Mouse (Mus musculus) neural tube, embryonic 13.5 days (tissue): ENCODE results near the gene Olfr412. TPM values are rescaled to one million over a fixed set of nuclear protein-coding genes. Genes with fewer than 3 reads are reported as not detected.

Experiments
- ATAC-seq: fragments of 200-750 bp; cut with Nextera tagmentation; 2 replicates; pipeline ENCODE4 v1.8.0; 2017; ENCODE audit warnings: low read depth, mild to moderate bottlenecking, moderate TSS enrichment, moderate library complexity
- H3K27ac ChIP-seq: fragments of 300-500 bp; sonication (generic); replicated peaks from 2 replicates; pipeline ENCODE4 v1.5.1; 2015; ENCODE audit warnings: moderate library complexity, mild to moderate bottlenecking, inconsistent platforms
- H3K27me3 ChIP-seq: fragments of 300-500 bp; sonication (generic); 2 replicates; pipeline ENCODE4 v1.6.1; 2015; ENCODE audit warnings: mild to moderate bottlenecking, inconsistent platforms
- H3K36me3 ChIP-seq: fragments of 300-500 bp; sonication (generic); 2 replicates; pipeline ENCODE4 v1.6.1; 2015; ENCODE audit warnings: mild to moderate bottlenecking, inconsistent platforms
- H3K4me1 ChIP-seq: fragments of 300-500 bp; sonication (generic); replicated peaks from 2 replicates; pipeline ENCODE4 v1.6.1; 2015; ENCODE audit warnings: inconsistent platforms
- H3K4me2 ChIP-seq: fragments of 300-500 bp; sonication (generic); 2 replicates; pipeline ENCODE4 v1.6.1; 2015; ENCODE audit warnings: inconsistent platforms, mild to moderate bottlenecking, moderate library complexity
- H3K4me3 ChIP-seq: fragments of 300-500 bp; sonication (generic); 2 replicates; pipeline ENCODE4 v1.5.1; 2015; ENCODE audit warnings: mild to moderate bottlenecking, inconsistent platforms
- H3K9ac ChIP-seq: fragments of 300-500 bp; sonication (generic); 2 replicates; pipeline ENCODE4 v1.6.1; 2015; ENCODE audit warnings: moderate library complexity, mild to moderate bottlenecking, inconsistent platforms
- H3K9me3 ChIP-seq: fragments of 300-500 bp; sonication (generic); 2 replicates; pipeline ENCODE4 v1.6.1; 2016; ENCODE audit warnings: inconsistent platforms
- WGBS: fragments of 180-500 bp; shearing (Covaris S2); methylation state at CpG from one replicate; pipeline ENCODE4 v1.1.7; 2015; 5-methylcytosine and 5-hydroxymethylcytosine counted together
- polyA plus RNA-seq: library from polyadenylated mRNA; unstranded; fragments of >200 nt; fragmentation: Nextera tagmentation; extraction: Ambion mirVana; gene quantifications from 2 replicates; pipeline ENCODE4 v1.2.1, GENCODE M21; 2015

Olfr412 gene
- polyA plus RNA-seq, 1 experiment from 2014 or later, result not detected

DNA sequence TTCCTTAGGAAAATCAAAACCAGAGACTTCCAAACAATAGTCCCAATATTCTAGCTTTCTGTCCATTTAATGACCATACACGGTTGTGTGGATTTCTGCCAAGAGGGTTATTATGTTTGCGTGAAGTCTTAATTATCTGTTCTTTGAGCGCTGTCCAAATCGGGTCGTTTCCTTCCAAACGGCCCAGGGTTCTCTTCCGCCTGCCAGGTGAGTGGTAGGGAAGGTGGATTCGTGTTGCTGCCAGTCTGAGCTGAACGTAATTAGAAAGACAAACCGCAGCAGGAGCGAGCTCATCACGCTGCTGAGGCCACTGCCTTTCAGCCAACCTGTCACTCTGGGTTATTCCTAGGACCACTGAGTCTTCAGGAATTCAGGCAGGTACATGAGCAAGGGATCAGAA lies 53.9 kb downstream of the Olfr412 start:
- WGBS, result 77% methylated on average over 12 of the region's 12 CpGs
- no peak overlapping the region for H3K9ac ChIP-seq
- H3K36me3 ChIP-seq, result 0 out of 2 replicates have a peak, but pooled peaks cover 10% of the 10 kb centered on the region
- no peak overlapping the region for H3K4me3 ChIP-seq
- H3K4me1 ChIP-seq, result peaks cover 3% of the 10 kb centered on the region; the same call in 1 of the 2 replicates
- H3K27ac ChIP-seq, result no peak overlapping the region
- no peak for ATAC-seq
- H3K4me2 ChIP-seq, result no peak overlapping the region
- no peaks in the 10 kb centered on the region for H3K27me3 ChIP-seq
- no peaks in the 10 kb centered on the region for H3K9me3 ChIP-seq

Other genes starting within 250 kb of the Olfr412 start
- gene Olfr401, start 248.4 kb upstream of the Olfr412 start, polyA plus RNA-seq, result not detected in 2 replicates
- gene Olfr402, start 208.5 kb upstream of the Olfr412 start, polyA plus RNA-seq, result not detected in 2 replicates
- not detected in 2 replicates for gene Olfr403, start 175.8 kb upstream of the Olfr412 start, polyA plus RNA-seq
- not detected in 2 replicates for gene Olfr43, start 150.7 kb upstream of the Olfr412 start, polyA plus RNA-seq
- not detected in 2 replicates for gene Olfr406, start 102.3 kb upstream of the Olfr412 start, polyA plus RNA-seq
- gene Olfr59, start 78.3 kb upstream of the Olfr412 start, polyA plus RNA-seq, result not detected in 2 replicates
- not detected in 2 replicates for gene Olfr410, start 24.0 kb upstream of the Olfr412 start, polyA plus RNA-seq
- not detected in 2 replicates for gene Olfr411, start 9.4 kb upstream of the Olfr412 start, polyA plus RNA-seq
- 10.9 and 11.5 TPM in 2 replicates for gene Rap1gap2, start 248.8 kb downstream of the Olfr412 start, polyA plus RNA-seq